Comparison of ENCODE assay signal across 24 mouse cellular contexts in the genomic region with DNA sequence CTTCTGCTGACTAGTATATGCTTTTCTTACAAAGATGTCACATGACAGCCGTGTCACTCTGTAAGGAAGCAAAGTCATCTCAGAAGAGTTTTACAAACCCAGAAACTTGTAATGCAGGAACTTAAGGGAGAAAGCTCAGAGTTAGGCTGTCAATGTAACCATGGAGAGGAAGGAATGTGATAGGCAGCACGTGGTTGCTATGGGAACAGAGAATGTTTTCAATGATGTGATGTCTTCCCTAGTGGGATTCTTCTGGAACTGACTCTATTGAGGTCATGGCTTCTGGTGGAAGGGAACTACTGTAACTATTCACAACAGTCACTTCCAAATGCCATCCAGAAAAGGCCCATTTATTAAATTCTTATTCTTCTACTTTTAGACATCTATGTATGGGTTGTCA.
DNase-seq lines count a peak whose midpoint lies in the region; ATAC-seq and TF ChIP-seq lines count a peak whose summit lies in the region.
"Had no signal": no experiment of that assay in that cellular context is flagged by ENCODE, and none has a peak within 500 bp of the region (broad histone marks: within the 10 kb centered on the region; RNA-seq: fewer than 3 reads in every experiment).

No protein-coding gene starts in this region.

- H3K36me3 ChIP-seq in embryonic facial prominence, embryonic 11.5 days (replicated peaks; ENCODE audit: control insufficient read depth, insufficient read depth, low read depth, low read length) = no peaks in the 10 kb centered on the region
- H3K36me3 ChIP-seq in embryonic facial prominence, embryonic 10.5 days (replicated peaks) = no peaks in the 10 kb centered on the region
- H3K36me3 ChIP-seq in midbrain, embryonic 11.5 days (ENCODE audit: control insufficient read depth, insufficient read depth, low read length) = no peaks in the 10 kb centered on the region
- H3K36me3 ChIP-seq in midbrain, embryonic 13.5 days = no peaks in the 10 kb centered on the region
- no peaks in the 10 kb centered on the region for H3K36me3 ChIP-seq in heart, adult 2 months (ENCODE audit: control insufficient read depth, insufficient read depth, low read length)
- H3K36me3 ChIP-seq: G1E; hindbrain, embryonic 15.5 days; limb, embryonic 12.5 days; liver, embryonic 13.5 days had no signal

- no peak overlapping the region for H3K27ac ChIP-seq in embryonic facial prominence, embryonic 11.5 days (replicated peaks; ENCODE audit: low read depth, low read length)
- no peak overlapping the region for H3K27ac ChIP-seq in embryonic facial prominence, embryonic 10.5 days (replicated peaks)
- H3K27ac ChIP-seq in midbrain, embryonic 11.5 days (ENCODE audit: low read depth, low read length) = no peak overlapping the region
- no peak overlapping the region for H3K27ac ChIP-seq in midbrain, embryonic 13.5 days
- no peak overlapping the region for H3K27ac ChIP-seq in heart, adult 2 months
- H3K27ac ChIP-seq: forebrain, embryonic 13.5 days; hindbrain, embryonic 15.5 days; limb, embryonic 12.5 days; liver, embryonic 13.5 days had no signal

- intact Hi-C loops in heart, adult 2 months (cut with DNase I) = no loop called here

- no peak for ATAC-seq in embryonic facial prominence, embryonic 11.5 days (replicated peaks; ENCODE audit: insufficient number of reproducible peaks, low FRiP score, low TSS enrichment, low read depth)
- no peak for ATAC-seq in midbrain, embryonic 11.5 days (ENCODE audit: low FRiP score)
- no peak for ATAC-seq in midbrain, embryonic 13.5 days
- ATAC-seq: CD4-positive, CD25-positive, alpha-beta regulatory T cell, adult 4 months; forebrain, embryonic 13.5 days had no signal

- H3K4me2 ChIP-seq in embryonic facial prominence, embryonic 11.5 days (ENCODE audit: low read depth, low read length) = no peak overlapping the region
- no peak overlapping the region for H3K4me2 ChIP-seq in midbrain, embryonic 11.5 days
- H3K4me2 ChIP-seq in midbrain, embryonic 13.5 days (replicated peaks) = no peak overlapping the region
- H3K4me2 ChIP-seq: forebrain, embryonic 13.5 days; heart, embryonic 11.5 days; hindbrain, embryonic 15.5 days; limb, embryonic 12.5 days; liver, embryonic 13.5 days; lung, embryonic 14.5 days had no signal

- no peak for TF ChIP-seq CTCF in heart, adult 2 months (IDR thresholded peaks at IDR 0.05)

- H3K79me2 ChIP-seq in heart, adult 2 months (replicated peaks; ENCODE audit: control insufficient read depth, insufficient read depth, low read length) = no peaks in the 10 kb centered on the region

- H3K4me3 ChIP-seq in embryonic facial prominence, embryonic 11.5 days (ENCODE audit: low read depth, low read length) = no peak overlapping the region
- no peak overlapping the region for H3K4me3 ChIP-seq in embryonic facial prominence, embryonic 10.5 days
- no peak overlapping the region for H3K4me3 ChIP-seq in midbrain, embryonic 11.5 days (ENCODE audit: low read depth, low read length)
- no peak overlapping the region for H3K4me3 ChIP-seq in midbrain, embryonic 13.5 days (replicated peaks)
- H3K4me3 ChIP-seq in heart, adult 2 months = no peak overlapping the region
- H3K4me3 ChIP-seq: erythroblast, embryonic 14.5 days; forebrain, embryonic 13.5 days; hindbrain, embryonic 15.5 days; limb, embryonic 12.5 days; liver, embryonic 13.5 days had no signal

- no peaks in the 10 kb centered on the region for H3K9me3 ChIP-seq in embryonic facial prominence, embryonic 11.5 days (replicated peaks; ENCODE audit: control insufficient read depth, low read length)
- H3K9me3 ChIP-seq in embryonic facial prominence, embryonic 10.5 days = no peaks in the 10 kb centered on the region
- no peaks in the 10 kb centered on the region for H3K9me3 ChIP-seq in midbrain, embryonic 11.5 days (ENCODE audit: control insufficient read depth, low read length)
- no peaks in the 10 kb centered on the region for H3K9me3 ChIP-seq in midbrain, embryonic 13.5 days
- H3K9me3 ChIP-seq: forebrain, embryonic 13.5 days; G1E; hindbrain, embryonic 15.5 days; limb, embryonic 12.5 days; liver, embryonic 13.5 days had no signal

- H3K9ac ChIP-seq in embryonic facial prominence, embryonic 11.5 days (replicated peaks; ENCODE audit: low read length) = no peak overlapping the region
- no peak overlapping the region for H3K9ac ChIP-seq in midbrain, embryonic 11.5 days (ENCODE audit: low read length)
- no peak overlapping the region for H3K9ac ChIP-seq in midbrain, embryonic 13.5 days (replicated peaks)
- H3K9ac ChIP-seq in heart, adult 2 months (ENCODE audit: low read depth, low read length) = no peak overlapping the region
- H3K9ac ChIP-seq: forebrain, embryonic 13.5 days; hindbrain, embryonic 15.5 days; limb, embryonic 12.5 days; liver, embryonic 13.5 days; lung, embryonic 14.5 days had no signal

- no peaks in the 10 kb centered on the region for H3K27me3 ChIP-seq in embryonic facial prominence, embryonic 11.5 days (ENCODE audit: control insufficient read depth, insufficient read depth, low read length)
- H3K27me3 ChIP-seq in embryonic facial prominence, embryonic 10.5 days (replicated peaks; ENCODE audit: low read depth, poor library complexity, severe bottlenecking) = no peaks in the 10 kb centered on the region
- H3K27me3 ChIP-seq in midbrain, embryonic 11.5 days (ENCODE audit: control insufficient read depth, insufficient read depth, low read length) = no peaks in the 10 kb centered on the region
- H3K27me3 ChIP-seq in midbrain, embryonic 13.5 days = no peaks in the 10 kb centered on the region
- H3K27me3 ChIP-seq in heart, adult 2 months (ENCODE audit: control insufficient read depth, insufficient read depth, low read length) = no peaks in the 10 kb centered on the region
- H3K27me3 ChIP-seq: forebrain, embryonic 13.5 days; hindbrain, embryonic 15.5 days; limb, embryonic 12.5 days; liver, embryonic 13.5 days had no signal

- no peak for TF ChIP-seq EP300 in heart, adult 2 months (IDR thresholded peaks at IDR 0.05; ENCODE audit: insufficient read depth, low read depth, low read length)

- DNase-seq in embryonic facial prominence, embryonic 11.5 days (ENCODE audit: low spot score) = peak; percentile 12
- DNase-seq in embryonic facial prominence, embryonic 10.5 days (ENCODE audit: low spot score) = no peak
- peak; percentile 75 for DNase-seq in midbrain, embryonic 11.5 days (ENCODE audit: low spot score, missing footprints)
- peak; percentile 5 for DNase-seq in brain, adult 2 months (ENCODE audit: low read depth, low spot score)
- DNase-seq in retina, embryonic 14.5 days (ENCODE audit: low spot score) = peak; percentile 12
- no peak for DNase-seq in thymus, postnatal 36 days
- no peak for DNase-seq in heart, adult 2 months
- DNase-seq: adrenal gland, adult 2 months; cerebellum, postnatal 10 days; heart, postnatal 14 days; kidney, adult 11 months; liver, embryonic 13.5 days; lung, embryonic 14.5 days; lung, postnatal 36 days; right cerebral cortex, adult 18-20 months; thymus, postnatal 4 days had no signal

- 61% methylated on average over 2 of the region's 2 CpGs for WGBS in embryonic facial prominence, embryonic 11.5 days
- WGBS in embryonic facial prominence, embryonic 10.5 days = 59% methylated on average over 2 of the region's 2 CpGs
- WGBS in midbrain, embryonic 11.5 days = 52% methylated on average over 2 of the region's 2 CpGs
- 60% methylated on average over 2 of the region's 2 CpGs for WGBS in midbrain, embryonic 13.5 days
- WGBS in heart, adult 2 months = 57% methylated on average over 2 of the region's 2 CpGs

- TF ChIP-seq POLR2A in heart, adult 2 months (IDR thresholded peaks at IDR 0.05; ENCODE audit: insufficient read depth, low read depth, low read length) = no peak

- H3K4me1 ChIP-seq in embryonic facial prominence, embryonic 11.5 days (ENCODE audit: control insufficient read depth, insufficient read depth, low read length) = no peaks in the 10 kb centered on the region
- H3K4me1 ChIP-seq in embryonic facial prominence, embryonic 10.5 days = no peaks in the 10 kb centered on the region
- H3K4me1 ChIP-seq in midbrain, embryonic 11.5 days (ENCODE audit: control insufficient read depth, insufficient read depth, low read length) = no peaks in the 10 kb centered on the region
- no peaks in the 10 kb centered on the region for H3K4me1 ChIP-seq in midbrain, embryonic 13.5 days (replicated peaks)
- no peaks in the 10 kb centered on the region for H3K4me1 ChIP-seq in heart, adult 2 months (ENCODE audit: control insufficient read depth, insufficient read depth, low read length)
- H3K4me1 ChIP-seq: forebrain, embryonic 13.5 days; hindbrain, embryonic 15.5 days; limb, embryonic 12.5 days; liver, embryonic 13.5 days had no signal

Comparison
In these comparisons a context has a peak if more than half of its experiments do, and no peak if none do; other contexts are left out.
1. DNase-seq: peak in embryonic facial prominence, embryonic 11.5 days (single experiment), midbrain, embryonic 11.5 days (single experiment), brain, adult 2 months (single experiment) and retina, embryonic 14.5 days (single experiment); none in embryonic facial prominence, embryonic 10.5 days (single experiment), thymus, postnatal 36 days (0 of 2) and heart, adult 2 months (0 of 2).